Mouse (Mus musculus): ENCODE measurements around the gene Mrfap1.
A peak's percentile ranks its signal among the peaks of the same experiment; 100 is the strongest.

Mrfap1 gene

GRCm38 (mm10) chr5:36766958-36767703 is 29.4 kb downstream of the Mrfap1 start:
- no peak for DNase-seq (ENCODE audit: low read depth, low spot score)
- Histone ChIP-seq H3K36me3 (ENCODE audit: control insufficient read depth, insufficient read depth, low read length, poor library complexity, severe bottlenecking) (no peaks in the 10 kb centered on the region), H3K27me3 (ENCODE audit: control insufficient read depth, insufficient read depth, low read length, poor library complexity, severe bottlenecking) (no peaks in the 10 kb centered on the region; the same call in 1 of the 2 replicates)

DNA sequence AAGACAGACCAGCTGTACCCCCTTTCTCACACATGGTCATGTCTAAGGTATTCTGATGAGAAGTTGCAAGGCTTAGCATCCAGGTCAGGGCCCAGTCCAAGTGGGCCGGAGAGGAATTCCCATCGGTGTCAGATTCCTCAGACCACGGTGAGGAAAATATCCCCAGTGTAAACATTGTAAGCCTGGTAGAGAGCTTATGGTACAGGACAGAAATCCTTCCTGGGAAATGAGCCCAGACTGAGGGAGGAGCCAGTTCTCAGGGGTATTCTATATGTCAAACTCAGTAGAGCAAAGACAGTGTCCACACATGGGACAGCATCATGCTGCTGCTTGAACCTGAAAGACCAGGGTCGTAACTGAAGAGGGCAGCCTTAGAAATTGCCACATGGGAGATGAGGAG is 36.7 kb downstream of the Mrfap1 start:
- no peak for DNase-seq (ENCODE audit: low read depth, low spot score)
- H3K27me3 ChIP-seq (ENCODE audit: control insufficient read depth, insufficient read depth, low read length, poor library complexity, severe bottlenecking) = no peaks in the 10 kb centered on the region; the same call in 1 of the 2 replicates
- H3K36me3 ChIP-seq (ENCODE audit: control insufficient read depth, insufficient read depth, low read length, poor library complexity, severe bottlenecking) = no peaks in the 10 kb centered on the region

GRCm38 (mm10) chr5:36757033-36757432 is 39.5 kb downstream of the Mrfap1 start:
- peak; percentile 59 for DNase-seq (ENCODE audit: low read depth, low spot score)
- H3K27me3 ChIP-seq (ENCODE audit: control insufficient read depth, insufficient read depth, low read length, poor library complexity, severe bottlenecking) = no peaks in the 10 kb centered on the region
- no peaks in the 10 kb centered on the region for H3K36me3 ChIP-seq (ENCODE audit: control insufficient read depth, insufficient read depth, low read length, poor library complexity, severe bottlenecking)

GRCm38 (mm10) chr5:36750119-36751078 is 46.2 kb downstream of the Mrfap1 start:
- no peaks in the 10 kb centered on the region for H3K36me3 ChIP-seq (ENCODE audit: control insufficient read depth, insufficient read depth, low read length, poor library complexity, severe bottlenecking)
- DNase-seq (ENCODE audit: low read depth, low spot score) = peak; percentile 47
- no peaks in the 10 kb centered on the region for H3K27me3 ChIP-seq (ENCODE audit: control insufficient read depth, insufficient read depth, low read length, poor library complexity, severe bottlenecking)

DNA sequence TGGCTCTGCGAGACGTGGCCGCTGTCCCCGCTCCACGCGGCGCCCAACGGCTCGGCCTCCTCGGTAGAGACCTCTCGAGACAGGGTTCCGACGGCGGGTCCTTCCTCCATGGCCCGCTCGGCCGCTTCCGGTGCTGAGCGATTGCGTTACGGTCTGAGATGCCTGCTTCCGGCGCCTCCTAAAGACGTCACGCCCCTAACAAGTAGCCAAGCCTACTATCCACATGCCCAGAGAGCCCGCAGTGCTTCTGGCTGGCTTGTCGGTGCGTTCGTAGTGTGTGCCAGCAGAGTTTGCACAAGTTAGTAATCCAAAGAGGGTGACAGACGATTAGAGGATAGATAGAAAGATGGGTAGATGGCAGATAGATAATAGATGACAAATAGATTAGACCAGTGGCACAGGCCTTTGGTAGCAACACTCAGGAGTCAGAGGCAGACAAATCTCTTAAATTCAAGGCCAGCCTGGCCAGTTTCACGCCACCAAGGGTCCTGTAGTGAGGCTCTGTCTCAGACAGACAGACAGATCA is 48.0 kb downstream of the Mrfap1 start, which contains the start of gene Bloc1s4:
Gene Bloc1s4 (minus strand): TSS at position 115 of the 526 bp plus-strand sequence.
- DNase-seq (ENCODE audit: low read depth, low spot score) = peak; percentile 91
- Histone ChIP-seq H3K36me3 (ENCODE audit: control insufficient read depth, insufficient read depth, low read length, poor library complexity, severe bottlenecking) (no peaks in the 10 kb centered on the region), H3K27me3 (ENCODE audit: control insufficient read depth, insufficient read depth, low read length, poor library complexity, severe bottlenecking) (no peaks in the 10 kb centered on the region)

DNA sequence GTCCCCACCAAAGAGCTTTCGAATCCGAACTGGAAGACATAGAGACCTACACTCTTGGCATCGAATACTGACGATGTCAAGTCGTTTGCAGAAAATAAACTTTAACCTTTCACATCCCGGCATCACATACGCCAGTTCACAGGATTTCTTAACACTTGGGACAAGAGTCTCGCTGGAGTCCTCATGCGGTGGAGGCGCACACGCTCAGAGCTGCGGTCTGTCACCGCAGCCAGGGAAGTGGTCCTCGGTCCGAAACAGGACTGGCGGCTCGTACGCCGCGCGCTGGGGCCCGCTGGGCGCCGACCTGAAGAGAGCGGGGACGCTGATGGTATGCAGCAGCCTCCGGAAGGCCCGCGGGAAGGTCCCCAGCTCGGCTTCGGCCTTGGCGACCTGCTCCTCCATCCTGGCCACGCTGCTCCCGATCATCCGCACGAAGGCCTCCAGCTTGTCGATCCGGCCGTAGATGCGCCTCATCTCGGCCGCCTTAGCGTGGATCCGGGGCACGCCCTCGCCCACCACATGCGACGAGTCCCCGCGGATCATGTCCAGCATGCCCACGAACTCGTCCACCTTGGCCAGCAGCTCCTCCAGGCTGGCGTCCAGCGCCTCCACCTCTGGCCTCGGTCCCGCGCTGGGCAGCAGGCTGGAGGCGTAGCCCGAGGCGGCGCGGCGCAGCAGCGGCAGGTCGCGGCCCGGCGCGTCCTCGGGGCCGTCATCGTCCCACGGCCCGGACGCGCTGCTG is 48.6 kb downstream of the Mrfap1 start:
- H3K36me3 ChIP-seq (ENCODE audit: control insufficient read depth, insufficient read depth, low read length, poor library complexity, severe bottlenecking) = no peaks in the 10 kb centered on the region
- DNase-seq (ENCODE audit: low read depth, low spot score) = no peak
- H3K27me3 ChIP-seq (ENCODE audit: control insufficient read depth, insufficient read depth, low read length, poor library complexity, severe bottlenecking) = no peaks in the 10 kb centered on the region

DNA sequence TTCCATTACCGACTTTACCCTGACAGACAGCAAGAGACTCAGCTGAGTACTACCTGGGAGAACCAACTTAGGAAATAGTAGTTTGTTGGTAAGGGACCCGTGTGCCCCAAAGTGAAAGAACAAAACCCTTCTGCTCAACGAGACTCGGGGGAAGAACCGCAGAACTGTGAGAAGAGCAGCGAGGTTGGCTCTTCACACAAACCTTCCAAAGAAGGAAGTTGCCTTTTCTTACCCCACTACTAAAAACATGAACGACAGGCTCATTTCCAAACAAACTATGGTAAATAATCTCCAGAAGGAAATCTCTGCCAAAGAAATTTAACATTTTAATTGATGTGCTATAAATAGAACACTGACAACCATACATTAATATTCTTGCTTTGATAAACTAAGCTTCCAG is 49.5 kb downstream of the Mrfap1 start:
- Histone ChIP-seq H3K27me3 (ENCODE audit: control insufficient read depth, insufficient read depth, low read length, poor library complexity, severe bottlenecking) (no peaks in the 10 kb centered on the region), H3K36me3 (ENCODE audit: control insufficient read depth, insufficient read depth, low read length, poor library complexity, severe bottlenecking) (no peaks in the 10 kb centered on the region)
- DNase-seq (ENCODE audit: low read depth, low spot score) = no peak

All from splenic B cell, adult 2 months (primary cell).